Mouse (Mus musculus) MEL (cell line): ENCODE measurements around the gene Ttc3. TPM values are rescaled to one million over a fixed set of nuclear protein-coding genes. Genes with fewer than 3 reads are reported as not detected.
A peak's percentile ranks its signal among the peaks of the same experiment; 100 is the strongest.

Experiments
- DNase-seq: peaks from one replicate; pipeline ENCODE4 v3.0.0; 2011; ENCODE audit warnings: low read depth, low spot score
- H3K27ac ChIP-seq: 2 replicates; pipeline ENCODE4 v1.5.1; 2012; ENCODE audit warnings: low read depth, mild to moderate bottlenecking, control low read depth, low read length, moderate library complexity; ENCODE audit not compliant: control insufficient read depth
- H3K27me3 ChIP-seq, 2 experiments: fragments of 150-350 bp in 1 of 2; sonication (generic) in 1 of 2; 2 replicates each; pipeline ENCODE4 v1.6.1; 2012; ENCODE audit warnings: low read length in 2 of 2, mild to moderate bottlenecking in 2 of 2, improper control_type of control experiment in 1 of 2, moderate library complexity in 1 of 2; ENCODE audit not compliant: insufficient read depth in 2 of 2, control insufficient read depth in 1 of 2
- H3K36me3 ChIP-seq, 2 experiments: 2 replicates each; pipeline ENCODE4 v1.6.1; 2012 to 2014; ENCODE audit warnings: low read length in 2 of 2, improper control_type of control experiment in 1 of 2, inconsistent platforms in 1 of 2, mild to moderate bottlenecking in 1 of 2; ENCODE audit not compliant: insufficient read depth in 2 of 2, control insufficient read depth in 1 of 2
- H3K4me1 ChIP-seq, 2 experiments: fragments of 150-350 bp in 1 of 2; sonication (generic) in 1 of 2; 2 replicates each; pipeline ENCODE4 v1.6.1; 2012; ENCODE audit warnings: low read length in 2 of 2, improper control_type of control experiment in 1 of 2, mild to moderate bottlenecking in 1 of 2; ENCODE audit not compliant: insufficient read depth in 2 of 2, control insufficient read depth in 1 of 2
- H3K4me3 ChIP-seq, 2 experiments: fragments of 150-350 bp in 1 of 2; sonication (generic) in 1 of 2; 2 replicates each; pipeline ENCODE4 v1.5.1; 2012; ENCODE audit warnings: low read depth in 2 of 2, low read length in 2 of 2, mild to moderate bottlenecking in 2 of 2, moderate library complexity in 2 of 2, control low read depth in 1 of 2, improper control_type of control experiment in 1 of 2; ENCODE audit not compliant: control insufficient read depth in 1 of 2, insufficient read depth in 1 of 2
- H3K79me2 ChIP-seq: 2 replicates; pipeline ENCODE4 v1.6.1; 2012; ENCODE audit warnings: mild to moderate bottlenecking, low read length, moderate library complexity; ENCODE audit not compliant: control insufficient read depth, poor library complexity, insufficient read depth
- H3K9ac ChIP-seq: 2 replicates; pipeline ENCODE4 v1.6.1; 2012; ENCODE audit warnings: low read depth, mild to moderate bottlenecking, control low read depth, low read length, moderate library complexity; ENCODE audit not compliant: control insufficient read depth, poor library complexity, severe bottlenecking
- H3K9me3 ChIP-seq: fragments of 150-350 bp; sonication (generic); replicated peaks from 2 replicates; pipeline ENCODE4 v1.6.1; 2012; ENCODE audit warnings: mild to moderate bottlenecking, low read length, improper control_type of control experiment, moderate library complexity; ENCODE audit not compliant: insufficient read depth
- CHD1 ChIP-seq: IDR thresholded peaks from 2 replicates; pipeline ENCODE4 v1.6.1; 2012; ENCODE audit warnings: low read depth, mild to moderate bottlenecking, inconsistent platforms, low read length, improper control_type of control experiment
- CHD2 ChIP-seq: IDR thresholded peaks from 2 replicates; pipeline ENCODE4 v1.6.1; 2011; ENCODE audit warnings: low read length, improper control_type of control experiment
- E2F4 ChIP-seq: IDR thresholded peaks from 2 replicates; pipeline ENCODE4 v1.6.1; 2011; ENCODE audit warnings: low read depth, low read length, improper control_type of control experiment, borderline replicate concordance
- ELF1 ChIP-seq: IDR thresholded peaks from 2 replicates; pipeline ENCODE4 v1.6.1; 2014; ENCODE audit warnings: low read depth, mild to moderate bottlenecking, inconsistent platforms, low read length, improper control_type of control experiment, moderate library complexity
- JUND ChIP-seq: IDR thresholded peaks from 2 replicates; pipeline ENCODE4 v1.6.1; 2011; ENCODE audit warnings: low read depth, mild to moderate bottlenecking, improper control_type of control experiment, low read length
- KAT2A ChIP-seq: conservative IDR thresholded peaks from 2 replicates; pipeline ENCODE4 v1.6.1; 2012; ENCODE audit warnings: low read depth, low read length, improper control_type of control experiment, inconsistent platforms
- MAX ChIP-seq: IDR thresholded peaks from 2 replicates; pipeline ENCODE4 v1.6.1; 2011; ENCODE audit warnings: low read length, improper control_type of control experiment
- MYB ChIP-seq: IDR thresholded peaks from 2 replicates; pipeline ENCODE4 v1.6.1; 2011; ENCODE audit warnings: mild to moderate bottlenecking, low read depth, low read length, improper control_type of control experiment
- NRF1 ChIP-seq: IDR thresholded peaks from 2 replicates; pipeline ENCODE4 v1.6.1; 2014; ENCODE audit warnings: low read depth, mild to moderate bottlenecking, inconsistent platforms, low read length, improper control_type of control experiment, moderate library complexity; ENCODE audit not compliant: poor library complexity, insufficient read depth, severe bottlenecking
- POLR2A ChIP-seq, 2 experiments: IDR thresholded peaks; 2 replicates each; pipeline ENCODE4 v1.6.1; 2011 to 2012; ENCODE audit warnings: low read length in 2 of 2, mild to moderate bottlenecking in 2 of 2, control low read depth in 1 of 2, improper control_type of control experiment in 1 of 2, low read depth in 1 of 2, moderate library complexity in 1 of 2; ENCODE audit not compliant: control insufficient read depth in 1 of 2, insufficient read depth in 1 of 2, poor library complexity in 1 of 2
- RAD21 ChIP-seq: IDR thresholded peaks from 2 replicates; pipeline ENCODE4 v1.6.1; 2011; ENCODE audit warnings: mild to moderate bottlenecking, low read depth, low read length, improper control_type of control experiment
- SMC3 ChIP-seq: IDR thresholded peaks from 2 replicates; pipeline ENCODE4 v1.6.1; 2011; ENCODE audit warnings: low read depth, low read length, improper control_type of control experiment
- TCF12 ChIP-seq: IDR thresholded peaks from 2 replicates; pipeline ENCODE4 v1.6.1; 2014; ENCODE audit warnings: low read depth, mild to moderate bottlenecking, inconsistent platforms, low read length, improper control_type of control experiment, moderate library complexity
- ZC3H11A ChIP-seq: IDR thresholded peaks from 2 replicates; pipeline ENCODE4 v1.6.1; 2012; ENCODE audit warnings: low read depth, mild to moderate bottlenecking, inconsistent platforms, low read length, improper control_type of control experiment
- ZKSCAN1 ChIP-seq: IDR thresholded peaks from 2 replicates; pipeline ENCODE4 v1.6.1; 2012; ENCODE audit warnings: low read depth, mild to moderate bottlenecking, inconsistent platforms, low read length, improper control_type of control experiment, moderate library complexity
- ZMIZ1 ChIP-seq: IDR thresholded peaks from 2 replicates; pipeline ENCODE4 v1.6.1; 2012; ENCODE audit warnings: low read depth, mild to moderate bottlenecking, inconsistent platforms, low read length, improper control_type of control experiment, moderate library complexity
- polyA plus RNA-seq, 2 experiments: library from polyadenylated mRNA; stranded (reverse) in 1 of 2; unstranded in 1 of 2; fragments of >175 nt in 1 of 2; fragments of >200 nt in 1 of 2; gene quantifications; 2 replicates each; pipeline versions ENCODE4 v1.2.1 to v1.2.4; 2012; ENCODE audit warnings: low replicate concordance in 2 of 2, low read depth in 1 of 2; ENCODE audit not compliant: insufficient read length in 2 of 2, insufficient read depth in 1 of 2, missing spikeins in 1 of 2
- total RNA-seq: library from RNA; depleted of rRNA; stranded (reverse); fragments of 300-350 nt; gene quantifications from 2 replicates; pipeline ENCODE4 v1.2.3, GENCODE M21; 2012

The Ttc3 gene
- total and polyA plus RNA-seq, 3 experiments, result 46.4 to 352 (median 47.5) TPM

DNA sequence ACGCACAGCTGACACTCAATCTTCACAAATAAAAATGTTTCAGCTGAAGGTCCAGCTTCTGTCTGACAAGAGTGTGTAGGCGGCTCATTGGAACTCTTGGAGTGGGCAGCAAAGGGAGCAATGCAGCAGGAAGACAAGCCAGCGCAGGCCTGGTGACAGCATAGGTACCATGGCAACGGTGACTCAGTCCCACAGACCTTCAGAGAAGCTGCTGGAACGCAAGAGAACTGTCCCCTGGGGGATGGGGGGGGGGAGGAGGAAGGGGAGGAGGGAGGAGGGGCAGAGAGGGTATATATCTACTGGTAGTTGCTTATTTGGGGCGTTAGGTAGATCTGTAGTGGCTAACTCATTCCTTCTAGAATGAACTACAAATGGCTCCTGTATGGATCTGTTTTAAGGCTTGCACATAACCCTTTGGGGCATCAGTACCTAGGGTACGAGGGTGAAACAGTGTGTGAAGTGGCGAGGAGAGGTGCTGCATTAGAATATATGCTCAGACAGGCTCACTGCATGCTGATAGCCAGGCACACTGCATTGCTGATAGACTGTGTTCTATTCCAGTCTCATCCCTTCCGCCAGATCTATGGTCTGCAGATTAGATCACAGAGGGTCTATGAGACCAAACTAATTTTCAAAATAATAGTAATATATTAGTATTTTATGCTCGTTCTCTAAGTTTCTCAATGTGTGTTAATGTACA is 8.1 kb upstream of the Ttc3 start:
- Histone ChIP-seq H3K36me3 (peaks cover 0 to 9% of the 10 kb centered on the region in 2 experiments; a peak in 2 of 4 replicates), H3K27ac (no peak overlapping the region)
- TF ChIP-seq POLR2A (IDR thresholded peaks at IDR 0.05; ENCODE audit: control insufficient read depth in 1 of 2, insufficient read depth in 1 of 2, low read depth in 1 of 2, low read length in 2 of 2, poor library complexity in 1 of 2), result no peak
- no peak for TF ChIP-seq MAX
- TF ChIP-seq ELF1, result no peak
- no peak for TF ChIP-seq CHD1
- no peak for TF ChIP-seq TCF12
- TF ChIP-seq ZC3H11A, result no peak
- no peak for TF ChIP-seq NRF1
- no peak for TF ChIP-seq RAD21
- no peak for TF ChIP-seq MYB
- TF ChIP-seq E2F4, result no peak
- TF ChIP-seq ZKSCAN1, result no peak
- TF ChIP-seq CHD2, result no peak
- TF ChIP-seq JUND, result no peak

DNA sequence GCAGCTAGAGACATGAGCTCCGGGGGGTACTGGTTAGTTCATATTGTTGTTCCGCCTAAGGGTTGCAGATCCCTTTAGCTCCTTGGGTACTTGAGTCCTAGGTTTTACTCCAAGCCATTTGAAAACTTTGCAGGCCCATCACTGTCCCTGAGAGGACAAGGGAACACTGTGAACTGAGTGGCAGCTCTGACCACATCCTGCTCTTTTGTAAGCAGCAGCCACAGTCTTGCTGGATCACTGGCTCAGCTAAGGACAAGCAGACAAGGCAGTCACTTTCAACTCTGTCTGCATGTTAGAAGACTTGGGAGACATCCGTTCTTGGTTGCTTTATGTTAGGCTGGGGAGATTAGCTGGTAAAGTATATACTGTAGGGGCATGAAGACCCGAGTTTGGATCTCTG is 6.6 kb upstream of the Ttc3 start:
- no peak overlapping the region for H3K4me3 ChIP-seq

More for the DNA sequence above, 8.1 kb upstream of the Ttc3 start:
- H3K27me3 ChIP-seq, result no peaks in the 10 kb centered on the region
- H3K9me3 ChIP-seq, result no peaks in the 10 kb centered on the region
- no peaks in the 10 kb centered on the region for H3K79me2 ChIP-seq
- DNase-seq, result peak; percentile 44
- peaks cover 0 to 15% of the 10 kb centered on the region in 2 experiments; a peak in 2 of 4 replicates for H3K4me1 ChIP-seq
- H3K9ac ChIP-seq, result no peak overlapping the region
- H3K4me3 ChIP-seq, result no peak overlapping the region

More for the DNA sequence above, 6.6 kb upstream of the Ttc3 start:
- Histone ChIP-seq H3K4me1 (peaks cover 0 to 7% of the 10 kb centered on the region in 2 experiments; a peak in 2 of 4 replicates), H3K27me3 (no peaks in the 10 kb centered on the region), H3K79me2 (no peaks in the 10 kb centered on the region), H3K27ac (no peak overlapping the region), H3K9me3 (no peaks in the 10 kb centered on the region), H3K9ac (no peak overlapping the region), H3K36me3 (peaks cover 0 to 3% of the 10 kb centered on the region in 2 experiments; a peak in 2 of 4 replicates)
- no peak for DNase-seq
- no peak for TF ChIP-seq ELF1
- TF ChIP-seq ZMIZ1, result no peak
- no peak for TF ChIP-seq E2F4
- TF ChIP-seq ZKSCAN1, result no peak
- no peak for TF ChIP-seq ZC3H11A
- no peak for TF ChIP-seq KAT2A
- no peak for TF ChIP-seq SMC3
- TF ChIP-seq POLR2A (IDR thresholded peaks at IDR 0.05; ENCODE audit: control insufficient read depth in 1 of 2, insufficient read depth in 1 of 2, low read depth in 1 of 2, low read length in 2 of 2, poor library complexity in 1 of 2), result no peak
